Mouse (Mus musculus): ENCODE results near the gene Slc2a12.

DNA sequence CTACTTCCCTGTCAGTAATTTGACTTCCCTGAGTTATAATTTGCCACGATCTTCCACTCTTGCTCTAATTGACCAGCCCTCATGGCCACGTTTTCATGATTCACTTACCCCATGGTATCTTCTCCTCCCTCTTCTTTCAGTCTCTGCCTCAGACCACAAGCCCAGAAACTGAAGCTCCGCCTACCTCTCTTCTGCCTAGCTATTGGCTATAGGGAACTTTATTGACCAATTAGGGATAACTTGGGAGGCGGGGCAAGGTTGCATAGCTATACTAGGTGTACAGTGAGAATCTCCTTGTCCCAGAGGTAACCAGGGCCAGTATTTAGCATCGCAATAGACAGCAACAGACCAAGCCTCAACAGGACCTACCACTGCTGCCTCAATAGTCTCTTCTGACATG lies 31.5 kb upstream of the Slc2a12 start:
- TF ChIP-seq CTCF (conservative IDR thresholded peaks at IDR 0.05; ENCODE audit: insufficient read depth, insufficient read length, low read depth, low read length), result no peak
- TF ChIP-seq POLR2A (IDR thresholded peaks at IDR 0.05; ENCODE audit: low read depth, low read length), result no peak

Data from kidney, adult 2 months (tissue).